Mouse (Mus musculus): ENCODE results near the gene Rbmy. TPM values are rescaled to one million over a fixed set of nuclear protein-coding genes. Genes with fewer than 3 reads are reported as not detected.

The Rbmy gene
- not detected for polyA plus RNA-seq (2017; shearing (Covaris generic))

GRCm38 (mm10) chrY:2830380-2830779 is at the start of gene Rbmy, which contains the start of gene Gm10256:
Gene Rbmy, plus strand, starts transcription at chrY:2830680.
Gene Gm10256, plus strand, starts transcription at chrY:2830699.

GRCm38 (mm10) chrY:2796105-2796504 is 34.4 kb upstream of the Rbmy start, which contains the start of gene Gm4064:
Gene Gm4064, minus strand, starts transcription at chrY:2796205.

Other genes starting within 250 kb of the Rbmy start
- gene H2al2c, start 231.6 kb upstream of the Rbmy start, polyA plus RNA-seq (2017; shearing (Covaris generic)), result not detected
- not detected for gene Sry, start 167.0 kb upstream of the Rbmy start, polyA plus RNA-seq (2017; shearing (Covaris generic))
- not detected for gene H2al2b, start 110.0 kb upstream of the Rbmy start, polyA plus RNA-seq (2017; shearing (Covaris generic))
- not detected for gene Gm4064, start 34.5 kb upstream of the Rbmy start, polyA plus RNA-seq (2017; shearing (Covaris generic))
- not detected for gene Gm10256, start within 50 bp of the Rbmy start, polyA plus RNA-seq (2017; shearing (Covaris generic))
- not detected for gene Gm10352, start 70.3 kb downstream of the Rbmy start, polyA plus RNA-seq (2017; shearing (Covaris generic))
- not detected for gene Gm29289, start 101.9 kb downstream of the Rbmy start, polyA plus RNA-seq (2017; shearing (Covaris generic))

All from effector memory CD4-positive, alpha-beta T cell, adult 7 months (primary cell).